In the genomic region with DNA sequence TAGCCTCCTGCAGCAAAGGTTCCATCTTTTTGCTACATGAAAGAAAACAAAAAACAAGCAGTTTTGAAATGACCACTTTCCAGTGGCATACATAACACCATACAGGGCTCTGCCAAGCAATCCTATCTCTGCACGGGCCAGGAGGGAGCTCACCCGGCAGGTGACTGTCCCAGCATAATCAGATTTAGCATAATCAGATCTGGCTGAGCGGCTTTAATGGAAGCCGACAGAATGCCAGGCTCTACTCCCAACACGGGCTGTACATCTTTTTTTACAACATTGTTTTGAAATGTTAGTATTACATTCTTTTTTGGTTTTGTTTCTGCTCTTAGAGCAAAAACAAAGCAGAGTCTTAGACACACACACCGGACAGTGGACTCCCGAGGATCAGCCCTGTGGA, we compare ENCODE assay signal across 18 mouse cellular contexts.
A peak's percentile ranks its signal among the peaks of the same experiment; 100 is the strongest.
DNase-seq lines count a peak whose midpoint lies in the region.
"Had no signal": no experiment of that assay in that cellular context is flagged by ENCODE, and none has a peak within 500 bp of the region (broad histone marks: within the 10 kb centered on the region; RNA-seq: fewer than 3 reads in every experiment).

No protein-coding gene starts in this region.

- DNase-seq in retina, adult 2 months (ENCODE audit: low read depth, low spot score) = peak; percentile 68
- DNase-seq in retina, embryonic 14.5 days (ENCODE audit: low spot score) = no peak
- DNase-seq in MN1 (ENCODE audit: low spot score) = peak; percentile 46
- peak; percentile 48 for DNase-seq in retina, postnatal 1 day
- peak; percentile 75 for DNase-seq in retina, postnatal 7 days (ENCODE audit: low read depth, low spot score)
- no peak for DNase-seq in cerebellum, adult 8-10 months
- no peak for DNase-seq in natural killer cell, adult 2 months (ENCODE audit: low spot score in 2 of 2)
- DNase-seq in right cerebral cortex, postnatal 25 days = no peak
- DNase-seq: adrenal gland, adult 2 months; adrenal gland, adult 8-10 months; adrenal gland, postnatal 10 days; adrenal gland, postnatal 14 days; adrenal gland, postnatal 25 days; adrenal gland, postnatal 36 days; B cell, adult 2 months; cerebellum, adult 11 months; cerebellum, adult 11-12 months; cerebellum, adult 18-20 months had no signal

Comparison
In these comparisons a context has a peak if more than half of its experiments do, and no peak if none do; other contexts are left out.
1. DNase-seq: peak in retina, adult 2 months (single experiment), MN1 (single experiment), retina, postnatal 1 day (single experiment) and retina, postnatal 7 days (single experiment); none in retina, embryonic 14.5 days (single experiment), cerebellum, adult 8-10 months (single experiment), natural killer cell, adult 2 months (0 of 2) and right cerebral cortex, postnatal 25 days (single experiment).